Mouse (Mus musculus): ENCODE measurements around the gene Padi4.

GRCm38 (mm10) chr4:140814241-140815225 lies 40.5 kb upstream of the Padi4 start:
- peak; percentile 63 for TF ChIP-seq CTCF (IDR thresholded peaks at IDR 0.05)
- no peak for TF ChIP-seq EP300 (IDR thresholded peaks at IDR 0.05)
